Mouse (Mus musculus) layer of hippocampus, adult 2 months (tissue): ENCODE results near the gene Gm9833. TPM values are rescaled to one million over a fixed set of nuclear protein-coding genes. Genes with fewer than 3 reads are reported as not detected.

Experiments used
- DNase-seq, 2 experiments: peaks; one replicate each; pipeline ENCODE4 v3.0.0; 2022; ENCODE audit warnings: low spot score in 2 of 2
- H3K27ac ChIP-seq: fragments of 200-600 bp; 2 replicates; pipeline ENCODE4 v1.8.1; 2022
- H3K4me3 ChIP-seq: fragments of 200-600 bp; 2 replicates; pipeline ENCODE4 v1.8.1; 2022; ENCODE audit warnings: mild to moderate bottlenecking
- CTCF ChIP-seq: fragments of 200-600 bp; conservative IDR thresholded peaks from 2 replicates; pipeline ENCODE4 v1.8.1; 2022; ENCODE audit warnings: antibody characterized with exemption, mild to moderate bottlenecking, moderate library complexity
- total RNA-seq, 2 experiments: library from RNA; stranded (reverse); gene quantifications; 2 replicates each; pipeline ENCODE4 v1.2.3; 2021

Gm9833 gene
- total RNA-seq, 2 experiments from 2014 or later: 11.6 to 12.9 TPM

DNA sequence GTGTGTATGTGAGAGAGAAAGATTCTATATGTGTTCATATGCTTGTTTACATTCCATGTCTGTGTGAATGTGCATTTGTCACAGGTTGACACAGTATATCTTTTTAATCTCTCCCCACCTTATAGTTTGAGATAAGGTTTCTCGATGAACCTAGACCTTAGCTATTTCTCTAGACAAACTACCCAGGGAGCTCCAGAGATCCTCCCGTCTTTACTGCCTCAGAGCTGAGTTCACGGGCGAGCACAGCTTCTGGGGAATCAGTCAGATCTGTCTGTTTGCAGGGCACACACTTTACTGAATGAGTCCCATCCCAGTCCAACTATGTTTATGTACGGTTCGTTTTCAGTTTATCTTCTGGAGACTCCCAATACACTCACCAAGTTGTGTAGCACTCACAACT is 5.0 kb downstream of the Gm9833 start:
- no peak overlapping the region for H3K27ac ChIP-seq
- H3K4me3 ChIP-seq: no peak overlapping the region
- no peak for DNase-seq
- no peak for TF ChIP-seq CTCF

DNA sequence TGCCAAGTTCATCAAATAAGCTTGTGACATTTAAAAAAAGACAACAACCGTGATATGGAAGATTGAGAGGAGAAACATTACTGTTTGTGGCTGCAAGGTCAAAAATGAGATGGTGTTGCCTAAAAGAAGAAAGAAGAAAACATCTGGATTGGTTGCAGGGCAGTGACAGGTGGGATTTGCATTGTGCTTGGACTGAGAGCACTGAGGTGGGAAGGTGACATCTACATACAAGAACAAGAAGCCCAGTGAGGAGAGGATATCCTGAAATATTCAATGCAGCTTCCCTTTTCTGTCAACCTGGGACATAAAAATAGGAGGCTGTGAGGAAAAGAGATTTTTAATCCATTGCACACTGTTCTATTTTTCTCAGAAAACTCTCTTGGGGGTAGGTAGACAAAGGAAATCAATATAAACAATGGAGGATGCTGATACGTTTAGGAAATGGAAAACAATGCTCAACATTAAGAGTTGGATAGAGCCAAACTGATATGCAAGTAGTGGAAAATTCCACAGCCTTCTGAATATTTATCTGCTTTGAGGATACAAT is 7.2 kb downstream of the Gm9833 start:
- Histone ChIP-seq H3K27ac (no peak overlapping the region), H3K4me3 (no peak overlapping the region)
- DNase-seq: no peak
- TF ChIP-seq CTCF: no peak

DNA sequence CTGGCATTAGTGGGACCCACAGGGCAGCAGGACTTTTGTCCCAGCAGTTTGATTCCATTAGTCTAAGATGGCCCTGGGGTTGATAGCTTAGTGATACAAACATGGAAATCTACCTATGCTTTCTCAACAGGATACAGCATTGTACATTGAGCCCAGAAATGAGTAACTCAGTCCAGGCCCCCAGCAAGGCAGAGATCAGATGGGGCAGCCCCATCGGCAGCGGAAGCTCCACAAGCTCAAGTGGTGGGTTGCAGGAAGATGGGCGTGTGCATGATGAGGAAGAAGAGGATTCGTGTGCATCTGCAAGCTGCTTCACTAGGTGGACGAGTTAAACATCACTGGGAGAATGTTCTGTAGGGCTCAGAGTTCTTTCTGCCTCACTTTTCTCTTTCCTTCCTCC is 11.8 kb downstream of the Gm9833 start:
- Histone ChIP-seq H3K27ac (no peak overlapping the region), H3K4me3 (no peak overlapping the region)
- no peak for DNase-seq
- TF ChIP-seq CTCF: no peak

DNA sequence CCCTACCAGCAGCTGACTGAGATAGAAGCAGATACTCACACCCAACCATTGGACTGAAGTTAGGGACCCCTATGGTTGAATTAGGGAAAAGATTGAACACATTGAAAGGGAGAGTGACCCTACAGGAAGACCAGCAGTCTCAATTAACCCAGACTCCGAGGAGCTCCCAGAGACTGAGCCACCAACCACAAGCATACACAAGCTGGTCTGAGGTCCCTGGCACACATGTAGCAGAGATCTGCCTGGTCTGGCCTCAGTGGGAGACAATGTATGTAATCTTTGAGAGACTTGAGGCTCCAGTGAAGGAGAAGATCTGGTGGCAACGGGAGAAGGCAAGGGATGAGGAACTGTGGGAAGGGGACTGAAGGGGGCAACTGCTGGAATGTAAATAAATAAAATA is 23.7 kb downstream of the Gm9833 start:
- no peak overlapping the region for H3K4me3 ChIP-seq
- no peak for TF ChIP-seq CTCF
- DNase-seq: no peak
- H3K27ac ChIP-seq: no peak overlapping the region

DNA sequence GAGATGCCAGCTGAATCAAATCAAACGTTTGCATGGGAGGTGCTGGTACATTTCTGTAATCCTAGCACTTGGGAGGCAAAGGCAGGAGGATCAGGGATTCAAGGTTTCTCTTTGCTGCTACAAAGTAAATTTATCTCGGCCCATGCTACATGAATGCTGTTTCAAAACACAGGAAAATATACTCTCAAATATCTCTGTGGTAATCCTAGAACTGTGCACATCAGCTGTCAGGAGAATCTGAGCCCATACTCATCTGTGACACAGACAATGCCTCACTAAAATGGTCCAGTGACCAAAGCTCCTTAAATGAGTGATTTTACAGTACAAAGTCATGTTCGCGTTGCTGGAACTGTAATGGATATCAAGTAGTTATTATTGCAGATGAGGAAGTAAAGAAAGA is 24.3 kb downstream of the Gm9833 start:
- Histone ChIP-seq H3K4me3 (no peak overlapping the region), H3K27ac (peak overlapping the region; percentile 73)
- no peak for DNase-seq
- TF ChIP-seq CTCF: no peak

DNA sequence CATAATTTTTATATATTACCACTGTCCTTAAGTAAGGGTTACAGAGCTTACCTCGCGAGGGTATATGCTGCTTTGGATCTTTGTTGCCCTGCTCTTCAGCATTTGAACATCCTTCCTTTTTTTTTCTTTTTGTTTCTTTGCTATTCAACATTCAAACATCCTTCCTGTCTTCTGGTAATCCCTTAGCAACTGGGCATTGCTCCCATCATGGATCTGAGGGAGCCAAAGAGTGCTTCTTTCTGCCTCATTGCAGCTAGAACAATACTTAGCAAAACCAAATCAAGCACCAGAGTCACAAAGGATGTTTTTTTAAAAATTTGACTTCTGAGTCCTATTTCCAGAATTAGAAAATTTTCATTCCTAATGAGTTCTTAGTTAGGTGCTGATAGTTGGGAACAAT is 24.8 kb downstream of the Gm9833 start:
- no peak for DNase-seq
- Histone ChIP-seq H3K4me3 (no peak overlapping the region), H3K27ac (peak overlapping the region; percentile 73)
- TF ChIP-seq CTCF: no peak

DNA sequence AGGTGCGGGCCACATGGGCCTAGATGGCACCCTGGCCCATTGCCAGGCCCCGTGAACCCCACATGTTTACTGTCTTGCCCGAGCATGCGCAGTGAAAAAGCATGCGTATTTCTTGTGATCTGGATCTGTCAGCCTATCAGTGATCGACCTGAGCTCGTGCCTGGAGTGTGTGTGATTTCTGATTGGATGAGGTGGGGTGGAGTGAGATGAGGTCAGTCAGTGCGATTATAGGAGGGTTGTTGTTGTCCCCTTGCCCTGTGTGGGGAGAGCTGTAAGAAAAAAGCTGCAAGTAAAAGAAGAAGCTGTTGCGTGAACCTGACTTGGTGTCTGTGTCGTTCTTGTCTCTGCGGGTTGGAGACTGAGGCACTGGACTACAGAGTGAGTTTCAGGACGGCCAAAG is 28.6 kb downstream of the Gm9833 start:
- no peak for TF ChIP-seq CTCF
- DNase-seq: no peak
- Histone ChIP-seq H3K4me3 (no peak overlapping the region), H3K27ac (no peak overlapping the region)

DNA sequence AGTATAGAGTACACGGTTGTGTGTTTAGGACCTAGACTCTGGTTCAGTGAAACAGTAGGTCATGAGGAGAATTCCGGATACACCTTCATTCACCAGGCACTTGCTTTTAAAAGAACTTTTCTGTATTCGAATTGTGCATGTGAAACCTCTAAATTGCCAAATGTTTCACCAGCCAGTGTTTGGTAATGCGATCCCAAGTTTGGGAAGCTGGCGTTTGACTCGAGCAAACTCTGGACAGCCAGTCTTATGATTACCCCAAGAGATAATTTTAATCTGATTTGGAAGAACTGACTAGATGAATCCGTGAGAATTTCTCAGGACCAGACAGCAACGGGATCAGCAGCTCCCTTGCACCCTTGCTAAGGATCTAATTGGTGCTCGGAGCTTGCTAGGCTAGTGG is 33.3 kb downstream of the Gm9833 start:
- no peak for TF ChIP-seq CTCF
- H3K27ac ChIP-seq: no peak overlapping the region
- DNase-seq: no peak
- H3K4me3 ChIP-seq: no peak overlapping the region

DNA sequence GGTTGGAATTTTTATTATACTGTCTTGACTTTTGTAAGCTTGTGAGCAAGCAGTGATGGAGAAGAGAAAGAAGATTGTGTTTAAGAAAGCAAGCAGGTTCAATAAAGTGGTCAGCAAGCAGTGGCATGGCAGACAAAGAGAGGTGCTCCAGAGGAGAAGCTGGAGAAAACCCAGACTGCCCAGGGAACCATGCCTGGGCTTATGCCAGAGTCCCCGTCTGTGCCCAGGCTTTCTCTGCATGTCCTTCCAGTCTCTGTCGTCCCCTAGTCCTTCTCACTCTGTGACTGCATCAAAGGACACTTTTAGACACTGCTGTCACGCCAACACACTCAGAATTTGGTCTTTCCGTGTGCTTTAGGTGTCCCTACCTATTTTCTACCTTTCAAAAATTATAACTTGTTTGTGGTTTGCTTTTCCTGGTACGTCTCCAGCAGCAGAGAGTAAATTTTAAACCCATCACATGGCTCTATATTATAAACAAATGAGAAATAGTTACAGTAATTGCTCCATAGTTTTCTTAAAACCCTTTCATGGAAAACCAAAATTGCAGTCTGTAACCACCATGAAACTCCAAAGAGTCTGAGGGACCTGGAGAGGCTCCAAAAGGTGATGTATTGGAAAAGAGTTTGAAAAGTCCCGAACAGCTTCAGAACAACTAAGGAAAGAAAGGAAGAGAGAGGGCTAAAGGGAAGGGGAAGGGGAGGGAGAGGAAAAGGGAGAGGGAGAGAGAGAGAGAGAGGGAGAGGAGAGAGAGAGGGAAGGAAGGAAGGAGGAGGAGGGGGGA is 34.2 kb downstream of the Gm9833 start:
- no peak overlapping the region for H3K4me3 ChIP-seq
- peak overlapping the region; percentile 43; the same call in 1 of the 2 replicates for H3K27ac ChIP-seq
- no peak for DNase-seq
- no peak for TF ChIP-seq CTCF

DNA sequence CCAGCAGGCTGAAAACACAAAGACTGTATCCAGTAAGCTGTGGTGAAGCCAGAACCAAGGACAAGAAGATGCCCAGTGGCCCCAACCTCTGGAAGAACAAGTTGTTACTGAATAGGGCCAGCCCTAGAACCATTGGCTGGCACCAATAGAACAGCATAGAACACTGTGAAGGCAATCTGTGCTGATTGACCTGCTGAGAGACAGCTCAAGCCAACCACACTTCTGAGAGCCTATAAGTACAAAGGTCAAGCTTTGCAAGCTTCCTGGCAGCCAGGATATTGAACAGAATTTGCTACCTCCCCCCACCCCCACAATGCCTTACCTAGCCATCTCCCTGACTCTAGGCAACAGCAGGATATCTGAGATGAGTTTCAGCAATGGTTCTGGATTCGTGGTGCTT is 35.7 kb downstream of the Gm9833 start:
- no peak overlapping the region for H3K4me3 ChIP-seq
- DNase-seq: no peak
- no peak for TF ChIP-seq CTCF

DNA sequence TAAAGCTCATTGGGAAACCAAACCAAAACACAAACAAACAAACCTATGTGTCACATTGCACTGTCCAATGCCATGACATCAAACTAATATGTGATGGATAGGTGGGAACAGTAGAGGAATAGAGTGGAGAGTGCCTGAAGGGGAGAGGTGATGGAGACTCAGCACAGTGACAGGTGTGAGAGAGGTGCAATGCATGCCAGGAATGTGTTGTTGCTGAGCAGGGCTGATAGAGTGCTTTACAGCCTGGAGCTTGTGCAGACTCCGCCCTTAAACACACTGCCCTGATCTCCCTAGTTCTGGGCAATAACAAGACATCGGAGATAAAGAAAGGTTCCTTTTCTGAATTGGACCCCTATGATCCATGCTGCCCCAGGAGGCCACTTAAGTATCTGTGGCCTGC is 36.2 kb downstream of the Gm9833 start:
- Histone ChIP-seq H3K27ac (peak overlapping the region; percentile 94; the same call in 1 of the 2 replicates), H3K4me3 (no peak overlapping the region)
- no peak for DNase-seq
- TF ChIP-seq CTCF: no peak

More for the DNA sequence above, 35.7 kb downstream of the Gm9833 start:
- H3K27ac ChIP-seq: peak overlapping the region; percentile 23; the same call in 1 of the 2 replicates

DNA sequence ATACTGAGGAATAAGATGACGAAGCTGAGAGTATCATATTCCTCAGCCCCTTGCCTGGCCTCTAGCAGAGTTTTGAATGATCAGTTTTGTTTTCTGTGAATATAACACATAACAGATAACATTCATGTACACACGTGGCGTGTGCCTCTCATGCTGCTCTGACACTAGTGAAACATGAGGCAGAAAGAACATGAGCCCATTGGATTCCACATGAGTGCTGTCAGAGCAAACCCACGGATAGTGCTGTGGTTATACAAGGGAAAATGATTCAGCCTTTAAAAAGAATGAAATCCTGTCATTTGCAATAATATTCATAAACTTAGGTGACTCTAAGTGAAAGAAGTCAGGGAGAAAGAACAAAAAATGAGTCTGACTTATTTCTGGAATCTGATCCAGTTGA is 37.4 kb downstream of the Gm9833 start:
- Histone ChIP-seq H3K27ac (peak overlapping the region; percentile 94), H3K4me3 (no peak overlapping the region)
- no peak for DNase-seq
- no peak for TF ChIP-seq CTCF

DNA sequence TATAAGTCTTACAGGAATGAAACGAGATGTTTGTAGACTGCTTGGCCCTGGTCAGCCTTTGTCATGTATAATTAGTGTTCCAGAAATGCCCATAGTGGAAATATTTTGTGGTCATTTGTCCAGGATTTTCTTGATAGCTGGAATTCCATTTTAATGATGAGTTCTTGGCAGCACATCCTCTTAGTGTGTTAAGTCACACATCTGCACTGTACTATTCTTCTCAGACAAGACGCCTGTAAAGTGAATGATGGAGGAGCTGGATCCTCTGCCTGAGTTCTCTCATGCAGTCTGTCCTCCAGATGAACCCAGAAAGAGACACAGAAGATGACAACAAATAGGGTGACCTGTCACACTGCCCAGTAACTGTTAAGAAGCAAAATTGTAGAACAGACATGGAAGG is 38.1 kb downstream of the Gm9833 start:
- peak overlapping the region; percentile 94 for H3K27ac ChIP-seq
- no peak overlapping the region for H3K4me3 ChIP-seq
- no peak for TF ChIP-seq CTCF
- DNase-seq: no peak

DNA sequence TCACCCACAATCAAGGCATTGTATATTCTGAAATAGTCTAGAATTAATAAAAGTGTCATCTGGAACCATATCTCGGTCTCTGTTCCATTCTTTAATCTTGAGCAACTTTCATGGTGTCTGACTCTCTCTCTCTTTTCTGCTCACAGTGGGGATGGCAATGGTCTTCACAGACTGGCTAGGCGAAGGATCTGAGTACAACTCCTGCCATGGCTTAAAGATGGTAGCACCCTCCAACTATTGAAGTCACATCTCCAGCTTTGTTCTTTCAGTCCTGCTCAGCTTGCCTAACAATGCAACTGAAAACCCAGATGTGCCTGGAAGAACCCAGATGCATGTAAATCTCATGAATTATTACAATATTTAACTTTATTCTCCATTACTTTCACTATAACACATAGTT is 38.6 kb downstream of the Gm9833 start:
- peak overlapping the region; percentile 94 for H3K27ac ChIP-seq
- no peak overlapping the region for H3K4me3 ChIP-seq
- DNase-seq: no peak
- no peak for TF ChIP-seq CTCF
